Mouse (Mus musculus): ENCODE results near the gene Rbmy. TPM values are rescaled to one million over a fixed set of nuclear protein-coding genes. Genes with fewer than 3 reads are reported as not detected.
"Not testable (repeated sequence)": the region's sequence is repeated elsewhere in the genome, so short reads cannot be mapped to it uniquely, and the experiment has no call there.

Rbmy gene
- not detected for polyA plus RNA-seq (2021)

- H3K27me3 ChIP-seq; ATAC-seq; DNase-seq (ENCODE audit: low read depth, low spot score); in situ Hi-C loops (cut with MboI; ENCODE audit: low pct_unique_long_range_greater_than_20kb); CTCF ChIA-PET; POLR2A ChIA-PET: not testable (repeated sequence)
These were observed at the start of gene Rbmy, which contains the start of gene Gm10256 for GRCm38 (mm10) chrY:2830380-2830779. TSS of gene Rbmy (plus strand) at chrY:2830680. TSS of gene Gm10256 (plus strand) at chrY:2830699.

- CTCF ChIA-PET; ATAC-seq; POLR2A ChIA-PET; DNase-seq (ENCODE audit: low read depth, low spot score); H3K27me3 ChIP-seq; in situ Hi-C loops (cut with MboI; ENCODE audit: low pct_unique_long_range_greater_than_20kb): not testable (repeated sequence)
These were observed 34.4 kb upstream of the Rbmy start, which contains the start of gene Gm4064 for GRCm38 (mm10) chrY:2796105-2796504. TSS of gene Gm4064 (minus strand) at chrY:2796205.

Other genes with a start within 250 kb of the Rbmy start
- not detected for gene H2al2c, start 231.6 kb upstream of the Rbmy start, polyA plus RNA-seq (2021)
- gene Sry, start 167.0 kb upstream of the Rbmy start, polyA plus RNA-seq (2021): not detected
- not detected for gene H2al2b, start 110.0 kb upstream of the Rbmy start, polyA plus RNA-seq (2021)
- gene Gm4064, start 34.5 kb upstream of the Rbmy start, polyA plus RNA-seq (2021): not detected
- not detected for gene Gm10256, start within 50 bp of the Rbmy start, polyA plus RNA-seq (2021)
- gene Gm10352, start 70.3 kb downstream of the Rbmy start, polyA plus RNA-seq (2021): not detected
- gene Gm29289, start 101.9 kb downstream of the Rbmy start, polyA plus RNA-seq (2021): not detected